Mouse (Mus musculus): Measurements from ENCODE around the gene Lrrn2. TPM values are rescaled to one million over a fixed set of nuclear protein-coding genes. Genes with fewer than 3 reads are reported as not detected.

Gene Lrrn2
- polyA plus RNA-seq, 1 experiment, result not detected

GRCm38 (mm10) chr1:132845766-132846165 is 34.3 kb upstream of the Lrrn2 start:
- no peaks in the 10 kb centered on the region for H3K4me1 ChIP-seq (ENCODE audit: control insufficient read depth, insufficient read depth, low read length)
- TF ChIP-seq CTCF (IDR thresholded peaks at IDR 0.05; ENCODE audit: control insufficient read depth, insufficient read depth, low read length) (no peak), POLR2A (IDR thresholded peaks at IDR 0.05; ENCODE audit: borderline replicate concordance, control insufficient read depth, low read depth, low read length) (no peak)
- no peak overlapping the region for H3K4me3 ChIP-seq (replicated peaks; ENCODE audit: control insufficient read depth, low read depth, low read length)
- 84% methylated on average over 8 of the region's 8 CpGs for WGBS
- H3K27ac ChIP-seq (ENCODE audit: control insufficient read depth, insufficient read depth, low read depth, low read length, poor library complexity), result no peak overlapping the region

DNA sequence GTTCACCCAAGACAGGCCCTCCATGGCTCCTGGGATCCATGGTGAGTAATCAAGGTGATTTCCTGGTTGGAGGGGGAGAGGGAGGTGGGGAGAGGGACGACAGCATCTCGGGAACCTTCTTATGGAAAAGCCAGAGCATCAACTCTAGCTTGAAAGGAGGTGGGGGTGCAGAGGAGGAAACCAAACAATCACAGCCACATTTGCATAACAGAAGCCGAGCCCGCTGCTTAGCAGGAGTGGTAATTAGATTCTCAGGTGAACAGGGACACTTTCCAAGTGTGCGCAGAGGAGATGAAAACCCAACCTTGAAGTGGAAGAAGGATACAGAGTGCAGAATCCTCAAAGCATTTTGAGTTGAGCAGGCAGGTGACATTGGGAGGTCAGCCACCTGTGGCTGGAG is 29.3 kb upstream of the Lrrn2 start:
- Histone ChIP-seq H3K4me1 (ENCODE audit: control insufficient read depth, insufficient read depth, low read length) (no peaks in the 10 kb centered on the region), H3K27ac (ENCODE audit: control insufficient read depth, insufficient read depth, low read depth, low read length, poor library complexity) (no peak overlapping the region), H3K4me3 (replicated peaks; ENCODE audit: control insufficient read depth, low read depth, low read length) (no peak overlapping the region)
- TF ChIP-seq POLR2A (IDR thresholded peaks at IDR 0.05; ENCODE audit: borderline replicate concordance, control insufficient read depth, low read depth, low read length), result no peak
- no peak for TF ChIP-seq CTCF (IDR thresholded peaks at IDR 0.05; ENCODE audit: control insufficient read depth, insufficient read depth, low read length)
- WGBS, result 58% methylated on average over 5 of the region's 5 CpGs

GRCm38 (mm10) chr1:132851296-132851695 is 28.8 kb upstream of the Lrrn2 start:
- 65% methylated on average over 2 of the region's 2 CpGs for WGBS
- Histone ChIP-seq H3K4me3 (replicated peaks; ENCODE audit: control insufficient read depth, low read depth, low read length) (no peak overlapping the region), H3K4me1 (ENCODE audit: control insufficient read depth, insufficient read depth, low read length) (no peaks in the 10 kb centered on the region), H3K27ac (ENCODE audit: control insufficient read depth, insufficient read depth, low read depth, low read length, poor library complexity) (no peak overlapping the region)
- TF ChIP-seq POLR2A (IDR thresholded peaks at IDR 0.05; ENCODE audit: borderline replicate concordance, control insufficient read depth, low read depth, low read length) (no peak), CTCF (IDR thresholded peaks at IDR 0.05; ENCODE audit: control insufficient read depth, insufficient read depth, low read length) (no peak)

DNA sequence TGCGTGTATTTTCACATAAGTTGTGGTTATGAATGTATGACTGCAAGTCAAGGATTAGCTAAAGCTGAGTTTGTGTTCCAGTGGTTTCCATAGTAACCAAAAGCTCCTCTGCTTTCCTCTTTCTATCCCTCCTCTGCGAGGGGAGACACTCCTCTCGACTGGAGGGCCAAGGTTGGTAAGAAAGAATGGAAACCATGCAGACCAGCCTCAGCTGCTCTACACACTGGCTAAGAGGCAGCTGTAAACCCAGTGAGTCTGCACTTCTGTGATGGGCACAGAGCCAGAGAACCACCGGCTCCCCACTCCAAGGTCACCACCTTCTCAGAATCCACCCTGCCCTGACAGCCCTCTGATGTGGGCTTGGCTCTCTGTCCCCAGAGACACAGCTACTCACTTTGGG is 28.3 kb upstream of the Lrrn2 start:
- H3K4me1 ChIP-seq (ENCODE audit: control insufficient read depth, insufficient read depth, low read length), result no peaks in the 10 kb centered on the region
- whole genome bisulfite sequencing, result 36% methylated on average over 4 of the region's 4 CpGs
- no peak overlapping the region for H3K4me3 ChIP-seq (replicated peaks; ENCODE audit: control insufficient read depth, low read depth, low read length)
- H3K27ac ChIP-seq (ENCODE audit: control insufficient read depth, insufficient read depth, low read depth, low read length, poor library complexity), result no peak overlapping the region
- TF ChIP-seq CTCF (IDR thresholded peaks at IDR 0.05; ENCODE audit: control insufficient read depth, insufficient read depth, low read length) (no peak), POLR2A (IDR thresholded peaks at IDR 0.05; ENCODE audit: borderline replicate concordance, control insufficient read depth, low read depth, low read length) (no peak)

GRCm38 (mm10) chr1:132853312-132853711 is 26.8 kb upstream of the Lrrn2 start:
- no peak overlapping the region for H3K4me3 ChIP-seq (replicated peaks; ENCODE audit: control insufficient read depth, low read depth, low read length)
- TF ChIP-seq POLR2A (IDR thresholded peaks at IDR 0.05; ENCODE audit: borderline replicate concordance, control insufficient read depth, low read depth, low read length), result no peak
- no peak for TF ChIP-seq CTCF (IDR thresholded peaks at IDR 0.05; ENCODE audit: control insufficient read depth, insufficient read depth, low read length)
- 9% methylated on average over 8 of the region's 8 CpGs for whole genome bisulfite sequencing
- no peak overlapping the region for H3K27ac ChIP-seq (ENCODE audit: control insufficient read depth, insufficient read depth, low read depth, low read length, poor library complexity)
- H3K4me1 ChIP-seq (ENCODE audit: control insufficient read depth, insufficient read depth, low read length), result no peaks in the 10 kb centered on the region

DNA sequence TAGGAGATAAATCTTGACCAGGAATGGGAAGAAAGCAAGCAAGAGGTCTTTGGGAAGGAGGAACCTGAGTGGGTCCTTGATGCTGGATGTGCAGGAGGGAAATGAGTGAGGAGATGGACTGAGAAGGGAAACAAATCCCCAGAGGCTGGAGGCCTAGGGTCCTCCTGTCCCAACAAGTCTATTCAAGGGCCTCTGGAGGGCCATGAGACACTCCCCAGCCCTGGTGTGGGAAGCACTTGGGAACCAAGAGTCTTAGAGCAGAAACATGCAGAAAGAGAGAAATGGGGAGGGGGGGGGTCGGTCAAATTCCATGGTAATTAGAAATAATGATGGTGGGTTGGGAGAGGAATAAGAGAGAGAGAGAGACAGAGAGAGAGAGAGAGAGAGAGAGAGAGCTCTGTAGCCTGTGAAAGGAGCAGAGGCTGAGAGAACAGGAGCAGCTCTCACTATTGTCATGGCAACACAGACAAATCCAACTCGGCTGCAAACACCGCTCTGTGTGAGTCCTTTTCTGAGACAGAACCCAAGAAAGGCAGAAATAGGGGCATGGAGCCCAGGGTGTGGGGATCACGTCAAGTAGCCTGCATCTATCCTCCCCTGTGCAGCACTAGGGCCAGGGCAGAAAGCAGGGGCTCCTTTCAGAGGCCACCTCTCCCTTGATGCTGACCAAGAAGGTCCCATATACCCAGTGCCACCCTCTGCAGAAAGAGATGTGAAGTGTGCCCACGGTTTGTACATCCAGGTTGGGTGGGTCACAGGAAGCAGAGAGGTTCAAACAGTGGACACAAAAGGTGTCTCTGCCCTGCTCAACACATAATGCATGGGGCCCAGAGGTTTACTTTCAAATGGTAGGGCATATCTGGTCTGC is 21.3 kb upstream of the Lrrn2 start:
- Histone ChIP-seq H3K27ac (ENCODE audit: control insufficient read depth, insufficient read depth, low read depth, low read length, poor library complexity) (no peak overlapping the region), H3K4me1 (ENCODE audit: control insufficient read depth, insufficient read depth, low read length) (no peaks in the 10 kb centered on the region), H3K4me3 (replicated peaks; ENCODE audit: control insufficient read depth, low read depth, low read length) (no peak overlapping the region)
- TF ChIP-seq CTCF (IDR thresholded peaks at IDR 0.05; ENCODE audit: control insufficient read depth, insufficient read depth, low read length) (no peak), POLR2A (IDR thresholded peaks at IDR 0.05; ENCODE audit: borderline replicate concordance, control insufficient read depth, low read depth, low read length) (no peak)
- WGBS, result 61% methylated on average over 5 of the region's 5 CpGs

GRCm38 (mm10) chr1:132864220-132864619 is 15.9 kb upstream of the Lrrn2 start:
- no peak overlapping the region for H3K4me3 ChIP-seq (replicated peaks; ENCODE audit: control insufficient read depth, low read depth, low read length)
- no peaks in the 10 kb centered on the region for H3K4me1 ChIP-seq (ENCODE audit: control insufficient read depth, insufficient read depth, low read length)
- TF ChIP-seq POLR2A (IDR thresholded peaks at IDR 0.05; ENCODE audit: borderline replicate concordance, control insufficient read depth, low read depth, low read length) (no peak), CTCF (IDR thresholded peaks at IDR 0.05; ENCODE audit: control insufficient read depth, insufficient read depth, low read length) (no peak)
- 59% methylated on average over 2 of the region's 2 CpGs for WGBS
- no peak overlapping the region for H3K27ac ChIP-seq (ENCODE audit: control insufficient read depth, insufficient read depth, low read depth, low read length, poor library complexity)

DNA sequence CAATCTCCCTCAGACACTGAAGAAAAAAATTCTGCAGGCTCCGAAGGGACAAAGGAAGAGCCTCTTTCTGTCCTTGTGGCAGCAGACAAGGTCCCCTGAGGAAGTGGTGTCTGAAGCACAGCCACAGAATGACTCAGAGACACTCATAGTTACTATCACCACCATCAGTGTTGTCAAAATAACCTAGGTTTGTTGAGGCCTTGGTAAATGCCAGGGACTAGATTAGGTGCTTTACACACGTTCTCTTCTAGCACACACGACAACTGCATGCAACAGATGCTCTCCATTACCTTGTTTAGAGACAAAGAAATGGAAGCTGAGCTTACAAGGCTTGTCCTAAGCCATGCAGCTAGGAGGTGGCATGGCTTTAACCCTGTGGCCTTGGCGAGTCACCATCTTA is 14.5 kb upstream of the Lrrn2 start:
- Histone ChIP-seq H3K4me3 (replicated peaks; ENCODE audit: control insufficient read depth, low read depth, low read length) (no peak overlapping the region), H3K27ac (ENCODE audit: control insufficient read depth, insufficient read depth, low read depth, low read length, poor library complexity) (no peak overlapping the region), H3K4me1 (ENCODE audit: control insufficient read depth, insufficient read depth, low read length) (no peaks in the 10 kb centered on the region)
- WGBS, result 61% methylated on average over 4 of the region's 4 CpGs
- TF ChIP-seq CTCF (IDR thresholded peaks at IDR 0.05; ENCODE audit: control insufficient read depth, insufficient read depth, low read length) (no peak), POLR2A (IDR thresholded peaks at IDR 0.05; ENCODE audit: borderline replicate concordance, control insufficient read depth, low read depth, low read length) (no peak)
